Mouse (Mus musculus) right cerebral cortex, postnatal 14 days (tissue): ENCODE results near the gene Hoxd4.

ENCODE experiments used
- DNase-seq: peaks from one replicate; pipeline ENCODE4 v3.0.0; 2022

Gene Hoxd4

DNA sequence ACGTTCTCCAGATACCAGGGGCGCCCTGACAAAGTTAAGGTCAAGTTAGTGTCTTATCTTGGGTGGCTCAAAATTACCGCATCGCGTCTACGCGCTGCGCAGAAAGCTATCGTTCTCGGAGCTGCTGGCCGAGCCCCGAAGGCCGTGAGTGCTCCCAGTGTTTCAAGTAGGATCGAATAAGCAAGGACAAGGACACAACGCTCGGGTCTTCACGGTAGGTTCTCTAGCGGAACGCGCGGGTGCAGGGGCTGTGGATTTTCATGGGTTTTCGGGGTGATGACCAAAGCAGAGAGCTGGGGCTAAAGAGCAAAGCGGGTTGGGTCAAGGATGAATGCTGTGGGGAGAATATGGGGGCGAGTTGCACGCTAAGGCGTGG lies 32.1 kb upstream of the Hoxd4 start:
- DNase-seq = no peak

DNA sequence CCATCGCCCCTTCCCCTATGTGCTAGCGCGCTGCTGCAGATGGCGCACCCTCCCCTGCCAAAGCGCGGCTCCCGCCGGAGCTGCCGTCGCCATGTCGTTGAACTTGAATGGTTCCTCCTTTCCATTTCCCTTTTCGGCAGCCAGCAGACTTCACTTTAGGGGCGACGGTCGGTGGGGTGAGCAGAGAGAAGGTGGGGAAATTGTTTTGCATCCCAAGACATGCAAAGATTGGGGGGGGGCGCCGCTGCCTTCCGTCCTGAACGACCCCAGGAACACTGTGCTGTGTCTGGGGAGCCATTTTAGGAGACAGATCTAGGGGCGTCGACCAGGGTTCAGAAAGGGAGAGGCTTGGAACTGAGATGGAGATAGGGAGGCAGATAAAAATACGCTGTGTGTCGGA lies 31.7 kb upstream of the Hoxd4 start:
- no peak for DNase-seq

DNA sequence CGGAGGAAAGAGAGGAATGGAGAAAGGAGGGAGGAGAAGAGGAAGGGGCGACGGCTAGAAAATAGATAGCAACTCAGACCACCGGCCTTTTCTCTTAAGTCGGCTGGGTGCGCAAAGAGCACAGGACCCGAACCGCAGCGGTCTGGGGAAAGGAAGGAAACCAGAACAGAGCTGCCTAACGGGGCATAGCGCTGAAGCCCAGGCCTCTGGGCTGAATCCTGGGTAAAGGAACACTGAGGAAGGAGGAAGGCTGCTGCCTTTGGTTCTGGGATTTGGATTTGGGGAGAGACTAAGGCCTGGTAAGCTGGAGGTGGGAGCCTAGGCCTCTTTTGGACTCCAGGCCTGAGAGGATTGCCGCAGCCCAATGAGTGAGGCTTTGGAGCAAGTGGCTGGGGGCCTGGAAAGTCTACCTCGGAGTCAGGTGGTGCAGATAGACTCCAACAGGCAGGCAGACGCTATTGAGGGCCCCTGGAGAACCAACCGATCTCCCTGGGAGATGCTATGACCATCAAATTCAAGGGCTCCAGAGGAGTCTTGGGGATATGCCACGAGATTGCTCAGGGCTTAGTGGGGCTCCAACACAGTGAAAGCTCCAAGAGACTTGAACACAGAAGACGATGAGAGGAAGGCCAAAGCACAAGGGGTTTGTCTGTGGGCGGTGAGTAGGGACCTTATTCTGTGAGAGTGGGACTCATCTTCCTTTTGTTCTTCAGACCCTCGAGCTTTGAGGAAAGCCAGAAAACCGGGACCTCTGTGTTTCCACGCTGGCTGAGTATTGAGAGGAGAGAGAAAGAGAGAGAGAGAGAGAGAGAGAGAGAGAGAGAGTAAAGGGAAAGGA lies 30.9 kb upstream of the Hoxd4 start:
- no peak for DNase-seq

DNA sequence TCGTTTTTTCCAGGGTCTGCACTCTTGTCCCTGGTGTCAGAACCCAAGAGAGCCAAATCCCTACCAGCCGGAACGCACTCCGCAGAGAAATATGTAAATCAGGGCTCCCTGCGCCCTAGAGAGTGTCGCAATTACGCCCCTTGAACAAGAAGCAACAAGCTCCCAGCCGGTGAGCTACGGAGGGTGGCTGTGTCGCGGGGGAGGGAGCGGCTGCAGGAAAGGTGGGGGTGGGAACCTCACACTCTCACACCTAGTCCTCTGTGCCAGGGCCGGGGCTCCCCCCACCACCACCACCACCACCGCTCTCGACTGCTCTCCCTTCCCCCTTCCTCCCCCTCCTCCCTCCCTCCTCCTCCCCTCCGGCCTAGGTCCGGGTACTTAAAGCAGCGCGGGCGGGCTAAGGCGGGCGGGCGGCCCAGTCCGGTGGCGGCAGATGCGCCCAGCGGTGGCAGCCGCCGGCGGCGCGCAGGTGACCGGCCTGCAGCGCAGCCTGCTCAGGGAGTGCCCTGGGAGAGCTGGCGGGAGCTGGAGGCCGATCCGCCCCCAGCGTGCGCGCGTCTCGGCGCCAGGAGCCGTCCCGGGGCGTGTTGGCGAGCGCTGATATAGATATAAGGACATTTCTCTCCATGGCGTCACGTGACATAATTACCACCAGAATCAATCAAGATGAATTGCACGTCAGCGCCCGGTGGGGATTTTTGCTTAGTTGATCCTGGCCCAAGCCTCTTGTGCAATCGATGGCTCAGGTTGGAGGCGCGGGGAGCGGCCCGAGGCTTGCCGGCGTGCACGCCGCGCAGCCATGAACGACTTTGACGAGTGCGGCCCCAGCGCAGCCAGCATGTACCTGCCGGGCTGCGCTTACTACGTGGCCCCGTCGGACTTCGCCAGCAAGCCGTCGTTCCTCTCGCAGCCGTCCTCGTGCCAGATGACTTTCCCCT lies 29.9 kb upstream of the Hoxd4 start:
- DNase-seq = no peak

DNA sequence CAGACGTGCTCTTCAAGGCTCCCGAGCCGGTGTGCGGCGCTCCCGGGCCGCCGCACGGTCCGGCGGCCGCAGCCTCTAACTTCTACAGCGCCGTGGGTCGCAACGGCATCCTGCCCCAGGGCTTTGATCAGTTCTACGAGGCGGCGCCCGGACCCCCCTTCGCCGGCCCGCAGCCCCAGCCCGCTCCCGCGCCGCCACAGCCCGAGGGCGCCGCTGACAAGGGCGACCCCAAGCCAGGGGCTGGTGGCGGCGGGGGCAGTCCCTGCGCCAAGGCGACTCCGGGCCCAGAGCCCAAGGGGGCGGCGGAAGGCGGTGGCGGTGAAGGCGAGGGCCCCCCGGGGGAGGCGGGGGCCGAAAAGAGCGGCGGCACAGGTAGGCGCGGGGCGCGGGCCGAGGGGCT lies 28.9 kb upstream of the Hoxd4 start:
- DNase-seq = no peak

DNA sequence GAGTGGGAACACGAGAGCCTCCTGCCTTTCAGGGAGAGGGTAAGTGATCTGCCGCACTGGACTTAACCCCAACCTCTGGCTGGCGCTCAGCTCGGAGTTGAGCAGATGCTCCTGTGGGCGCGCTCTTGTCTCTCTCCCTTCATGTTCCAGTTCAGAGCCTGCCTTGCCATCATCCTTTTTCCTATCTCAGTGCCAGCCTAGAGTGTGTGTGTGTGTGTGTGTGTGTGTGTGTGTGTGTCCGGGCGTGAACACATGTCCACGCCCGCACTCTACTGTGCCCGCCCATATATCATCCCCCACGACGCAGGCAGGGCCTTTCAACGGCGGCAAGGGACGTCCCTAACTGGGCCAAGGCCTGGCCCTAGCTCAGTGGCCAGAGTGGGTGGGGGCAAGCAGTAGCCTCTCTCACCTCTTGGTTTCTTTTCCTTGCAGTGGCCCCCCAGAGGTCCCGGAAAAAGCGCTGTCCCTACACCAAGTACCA lies 28.2 kb upstream of the Hoxd4 start:
- no peak for DNase-seq

DNA sequence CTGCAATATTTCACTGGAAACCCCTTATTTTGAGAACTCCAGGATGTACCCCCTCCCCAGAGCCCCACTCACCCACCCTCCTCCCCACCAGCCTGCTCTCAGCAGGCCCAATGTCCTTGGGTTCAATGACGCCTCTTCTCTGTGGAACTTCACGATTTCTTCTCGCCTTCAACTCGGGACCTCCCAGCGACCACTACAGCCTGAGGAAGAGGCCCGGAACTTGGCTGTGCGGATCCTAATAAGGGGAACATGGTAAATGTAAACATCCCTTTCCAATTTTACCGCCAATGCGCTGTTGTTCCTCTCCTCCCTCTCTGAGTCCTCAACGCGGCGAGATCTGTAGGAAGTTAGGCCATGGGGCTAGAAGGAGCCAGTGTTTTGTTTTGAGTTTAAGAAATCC lies 27.6 kb upstream of the Hoxd4 start:
- no peak for DNase-seq

DNA sequence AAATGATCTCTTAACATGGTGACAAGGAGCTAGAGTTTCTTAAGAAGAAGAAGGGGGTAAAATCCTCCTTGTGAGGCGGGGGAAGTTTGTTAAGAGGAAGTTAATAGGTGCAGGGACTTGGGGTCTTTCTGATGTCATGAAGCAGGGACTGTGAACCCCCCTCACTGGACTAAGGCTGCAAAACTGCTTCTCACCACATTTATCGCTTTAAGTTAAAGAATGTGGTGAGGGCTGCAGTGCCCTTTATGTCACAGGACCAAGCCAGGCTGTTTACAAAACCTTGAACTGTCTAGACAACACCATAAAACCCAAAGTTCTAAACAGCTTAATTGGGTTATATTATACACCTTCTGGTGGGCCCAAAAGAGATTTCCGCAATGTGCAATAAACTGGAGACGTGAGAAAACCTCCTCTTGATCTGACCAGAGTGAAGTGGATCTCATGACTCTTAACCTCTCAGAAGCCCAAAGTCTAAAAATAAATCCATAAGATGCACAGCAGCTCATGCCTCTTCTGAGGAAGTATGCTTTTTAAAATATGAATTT lies 26.6 kb upstream of the Hoxd4 start:
- DNase-seq = no peak

DNA sequence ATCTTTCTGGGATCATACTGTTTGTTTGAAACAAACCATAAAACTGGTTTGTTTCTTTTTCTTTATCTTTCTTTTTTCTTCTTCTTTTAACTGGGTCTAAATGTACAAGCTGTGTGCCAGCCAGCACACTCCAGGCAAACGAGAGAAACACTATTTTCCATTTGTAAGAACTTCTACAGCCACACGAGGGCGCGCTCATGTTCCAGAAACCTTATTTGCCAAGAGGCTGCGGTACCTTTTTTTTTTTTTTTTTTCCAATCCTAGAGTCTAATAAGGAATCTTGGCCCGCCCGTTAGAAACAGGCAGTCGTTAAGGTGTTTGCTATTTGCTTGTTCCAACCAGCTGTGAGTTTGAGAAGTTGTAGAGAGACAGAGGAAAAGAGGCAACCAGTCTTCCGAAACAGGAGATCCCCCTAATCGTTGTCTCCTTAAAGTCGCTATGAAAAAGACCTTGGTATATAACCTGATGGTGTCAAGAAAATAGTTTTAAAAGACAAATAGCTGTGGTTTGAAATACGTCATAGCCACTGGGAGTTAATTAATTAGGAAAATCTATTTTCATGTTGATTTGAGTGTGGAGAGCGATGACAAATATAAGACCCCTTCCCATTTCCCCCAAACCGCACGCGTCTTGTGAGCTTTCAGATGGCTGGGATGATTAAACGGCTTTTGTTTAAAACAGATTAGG lies 25.3 kb upstream of the Hoxd4 start:
- peak; percentile 46 for DNase-seq

DNA sequence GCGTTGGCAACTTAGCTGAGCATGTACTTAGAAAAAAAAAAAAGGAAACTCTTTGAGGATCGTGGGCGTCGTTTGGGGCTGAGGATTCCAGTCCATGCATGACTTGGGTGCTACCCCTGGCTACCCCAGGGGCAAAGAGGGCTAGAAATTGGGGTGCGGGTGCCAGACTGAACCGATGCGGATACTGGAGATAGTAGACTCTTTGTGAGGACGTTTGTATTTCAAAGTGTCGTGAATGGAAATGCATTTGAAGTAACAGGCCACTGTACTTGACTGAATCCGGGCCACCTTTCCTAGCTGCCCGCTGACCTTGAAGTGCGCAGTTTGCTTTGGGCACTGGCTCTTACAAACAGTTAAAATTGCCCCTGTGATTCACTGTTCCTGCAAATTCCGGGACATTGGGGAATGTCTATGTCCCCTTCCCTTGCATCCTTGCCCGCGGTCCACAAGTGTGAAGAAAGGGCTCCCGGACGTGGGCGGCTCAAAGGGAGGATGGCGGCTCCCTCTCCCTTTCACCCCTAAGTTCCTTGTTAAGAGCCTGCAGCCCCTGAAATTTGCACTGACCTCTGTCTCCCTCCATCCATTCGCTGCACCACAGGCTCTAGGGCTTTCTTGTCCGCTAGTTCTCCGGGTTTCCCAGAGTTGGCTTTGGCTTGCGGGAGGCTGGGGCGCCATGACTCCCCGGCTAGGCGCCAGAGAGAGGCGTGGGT lies 24.6 kb upstream of the Hoxd4 start:
- no peak for DNase-seq

DNA sequence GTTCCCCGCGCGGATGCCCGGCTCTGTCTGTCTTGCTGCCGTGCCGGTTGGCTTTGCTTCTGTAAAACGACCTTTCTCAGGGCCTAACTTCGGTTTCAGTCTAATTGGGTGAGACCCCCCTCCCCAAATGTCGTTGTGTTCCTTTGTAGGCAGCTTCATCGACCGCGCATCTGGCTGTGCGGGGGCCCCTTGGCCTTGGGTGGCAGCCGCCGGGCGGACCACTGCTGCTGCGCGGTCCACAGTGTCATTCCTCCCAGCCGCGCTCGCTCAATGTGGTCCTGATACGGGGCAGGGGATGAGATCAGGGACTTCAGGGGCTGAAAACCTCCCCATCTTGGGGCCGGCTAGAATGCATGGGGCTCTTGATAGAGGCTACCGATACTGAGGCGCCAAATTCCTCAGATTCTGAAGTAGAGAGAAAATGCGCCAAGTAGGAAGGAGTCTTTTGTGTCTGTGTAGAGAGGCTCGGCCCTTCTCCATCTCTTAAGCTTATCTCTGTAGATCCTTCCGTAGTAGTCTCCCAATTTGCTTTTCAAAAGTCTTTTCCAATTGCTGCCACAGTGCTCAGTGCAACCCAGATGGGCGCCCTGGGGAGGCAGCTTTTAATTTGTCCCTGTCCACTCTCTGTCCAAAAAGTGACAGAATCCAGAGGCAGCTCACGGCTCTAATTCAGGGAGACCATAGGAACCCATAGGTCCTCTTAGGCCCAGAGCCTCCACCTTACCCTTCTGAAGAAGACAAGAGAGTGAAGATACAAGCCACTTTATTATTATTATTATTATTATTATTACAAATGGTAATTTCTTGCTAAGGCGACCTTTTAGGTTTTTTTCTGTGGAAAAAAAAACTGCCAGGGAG lies 23.8 kb upstream of the Hoxd4 start:
- no peak for DNase-seq

DNA sequence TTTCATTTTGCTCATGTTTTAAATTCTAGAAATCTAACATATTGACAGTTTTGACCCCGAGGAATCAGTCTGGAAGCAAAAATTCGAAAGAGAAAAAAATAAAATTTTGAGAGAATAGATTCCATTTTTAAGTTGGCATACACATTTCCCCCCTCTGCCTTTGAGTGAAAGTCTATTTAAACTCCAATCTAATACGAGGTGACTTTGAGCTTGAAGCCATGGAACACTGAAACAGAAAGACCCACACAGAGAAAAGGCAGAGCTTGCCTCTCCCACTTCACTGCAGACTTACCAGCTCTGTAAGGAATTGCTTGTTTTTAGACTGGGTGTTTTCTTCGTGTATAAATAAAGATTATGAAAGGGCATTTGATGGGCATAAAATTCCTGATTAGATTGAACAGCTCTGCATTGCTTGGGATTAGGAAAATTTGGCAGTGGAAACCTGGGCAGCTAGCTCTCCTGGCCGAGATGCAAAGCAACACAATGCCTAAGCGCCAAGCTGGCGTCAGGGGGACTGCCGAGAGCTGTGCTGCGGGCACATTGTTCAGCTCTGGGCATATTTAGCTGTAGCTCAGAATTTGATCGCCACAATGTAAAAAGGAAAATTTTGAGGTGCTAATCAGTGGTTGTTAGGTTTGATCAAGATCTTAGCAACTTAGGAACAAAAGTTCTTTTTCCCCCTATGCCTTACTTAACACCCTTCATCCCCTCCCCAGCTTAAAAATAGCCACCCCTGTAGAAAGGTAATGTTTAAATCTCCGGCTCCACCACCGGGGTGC lies 22.7 kb upstream of the Hoxd4 start:
- DNase-seq = no peak

DNA sequence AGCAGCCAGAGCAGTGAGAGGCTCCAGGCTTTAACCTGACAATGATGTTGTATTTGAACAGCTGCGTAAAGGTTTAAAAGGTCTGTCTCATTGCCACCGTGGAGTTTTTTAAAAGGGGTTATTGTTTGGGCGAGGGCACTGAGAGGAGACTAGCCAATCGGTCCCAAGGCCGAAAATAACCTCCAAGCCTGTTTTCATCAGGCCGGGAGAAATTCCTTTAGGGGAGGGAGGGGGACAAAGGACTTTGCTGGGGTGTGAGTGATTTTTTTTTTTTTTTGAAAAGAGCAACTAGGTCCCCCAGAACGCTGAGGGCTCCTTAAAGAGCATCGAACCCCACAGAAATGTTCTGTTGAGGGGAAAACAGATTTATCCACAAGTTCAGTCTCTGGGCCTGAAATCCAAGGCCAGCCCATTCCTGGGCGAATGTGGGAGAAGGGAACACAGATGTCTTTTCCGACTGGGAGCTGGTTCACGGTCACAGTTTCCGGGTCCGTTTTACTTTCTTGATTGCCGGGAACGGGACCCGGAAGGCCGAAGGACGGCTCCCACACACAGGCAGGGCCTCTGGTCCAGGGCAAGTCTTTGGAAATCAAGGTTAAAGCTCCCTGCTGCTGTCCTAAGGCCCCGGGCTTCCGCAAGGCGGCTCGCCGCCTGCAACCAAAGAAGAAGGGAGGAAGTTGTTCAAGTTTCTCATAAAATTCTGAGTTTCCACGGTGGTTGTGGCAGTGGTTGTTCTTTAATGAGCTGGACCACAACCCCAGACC lies 22.0 kb upstream of the Hoxd4 start:
- no peak for DNase-seq

DNA sequence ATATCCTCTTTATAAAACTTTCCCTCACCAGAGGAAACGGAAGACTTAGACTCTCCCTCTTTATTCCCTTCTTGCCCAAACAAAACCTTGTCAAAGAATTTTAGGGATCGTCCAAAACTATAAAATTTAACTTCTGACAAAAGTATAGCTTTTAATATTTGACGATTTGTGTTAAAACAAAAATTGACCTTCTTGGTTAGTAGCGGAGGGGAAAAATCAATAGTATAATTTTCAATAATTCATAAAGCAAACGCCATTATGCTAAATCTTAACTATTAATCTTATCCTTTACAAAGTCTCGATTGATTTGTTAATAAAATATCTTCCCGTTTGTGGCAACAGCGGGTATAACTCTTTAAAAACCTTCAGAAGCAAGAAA lies 21.4 kb upstream of the Hoxd4 start:
- no peak for DNase-seq

DNA sequence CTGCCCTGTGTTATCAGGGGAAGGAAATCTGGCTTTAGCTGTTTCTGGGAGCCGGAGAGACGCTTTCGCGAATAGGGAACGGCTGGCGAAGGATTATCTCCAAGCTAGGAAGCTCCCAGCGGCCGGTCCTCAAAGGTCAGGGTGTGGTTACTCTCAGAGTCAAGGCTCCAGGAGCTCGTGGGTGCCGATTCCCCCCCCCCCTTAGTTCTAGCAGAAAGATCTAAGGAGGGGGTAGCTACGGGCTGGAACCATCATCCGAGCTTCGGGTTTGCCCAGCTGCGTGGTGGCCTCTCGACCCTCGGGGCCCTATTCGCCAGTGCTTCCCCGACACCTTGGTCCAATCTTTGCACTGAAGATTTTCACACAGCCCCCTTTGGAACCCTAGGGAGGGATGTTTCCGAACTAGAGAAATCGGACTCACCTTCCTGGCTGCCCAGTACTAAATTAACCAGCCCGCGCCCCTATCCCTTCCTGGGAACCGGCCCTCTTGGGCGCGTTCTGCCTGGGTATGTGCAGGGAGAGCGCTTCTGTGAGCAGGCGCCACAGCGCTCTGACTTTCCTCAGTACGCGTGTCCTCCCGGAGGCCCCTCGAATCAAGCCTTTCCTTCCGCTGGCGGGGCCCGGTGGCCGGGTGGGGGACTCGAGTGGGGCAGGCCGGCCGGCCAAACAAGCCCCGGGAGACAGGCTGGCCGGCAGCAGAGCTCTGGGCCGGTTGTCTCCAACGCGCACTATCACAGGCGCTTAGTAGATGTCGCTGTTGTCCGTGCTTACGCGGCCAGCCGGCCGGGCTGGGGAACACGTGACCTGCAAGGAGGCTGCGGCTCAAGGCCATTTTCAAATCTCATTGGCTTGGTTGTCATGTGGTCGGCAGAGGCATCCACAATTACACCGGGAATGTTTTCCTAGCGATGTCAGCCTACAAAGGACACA lies 20.4 kb upstream of the Hoxd4 start, which contains the start of gene Hoxd10:
Hoxd10 (plus strand) TSS at position 903 of the 930 bp plus-strand sequence.
- no peak for DNase-seq

DNA sequence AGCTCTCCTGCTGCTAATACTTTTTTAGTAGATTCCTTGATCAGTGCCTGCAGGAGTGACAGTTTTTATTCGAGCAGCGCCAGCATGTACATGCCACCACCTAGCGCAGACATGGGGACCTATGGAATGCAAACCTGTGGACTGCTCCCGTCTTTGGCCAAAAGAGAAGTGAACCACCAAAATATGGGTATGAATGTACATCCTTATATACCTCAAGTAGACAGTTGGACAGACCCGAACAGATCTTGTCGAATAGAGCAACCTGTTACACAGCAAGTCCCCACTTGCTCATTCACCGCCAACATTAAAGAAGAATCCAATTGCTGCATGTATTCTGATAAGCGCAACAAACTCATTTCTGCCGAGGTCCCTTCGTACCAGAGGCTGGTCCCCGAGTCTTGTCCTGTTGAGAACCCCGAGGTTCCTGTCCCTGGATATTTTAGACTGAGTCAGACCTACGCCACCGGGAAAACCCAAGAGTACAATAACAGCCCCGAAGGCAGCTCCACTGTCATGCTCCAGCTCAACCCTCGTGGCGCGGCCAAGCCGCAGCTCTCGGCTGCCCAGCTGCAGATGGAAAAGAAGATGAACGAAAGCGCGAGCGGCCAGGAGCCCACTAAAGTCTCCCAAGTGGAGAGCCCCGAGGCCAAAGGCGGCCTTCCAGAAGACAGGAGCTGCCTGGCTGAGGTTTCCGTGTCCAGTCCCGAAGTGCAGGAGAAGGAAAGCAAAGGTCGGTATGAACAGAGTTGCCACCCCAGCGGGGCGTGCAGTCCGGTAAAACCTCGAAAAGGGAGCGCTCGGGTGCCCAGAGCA lies 19.5 kb upstream of the Hoxd4 start:
- DNase-seq = no peak

DNA sequence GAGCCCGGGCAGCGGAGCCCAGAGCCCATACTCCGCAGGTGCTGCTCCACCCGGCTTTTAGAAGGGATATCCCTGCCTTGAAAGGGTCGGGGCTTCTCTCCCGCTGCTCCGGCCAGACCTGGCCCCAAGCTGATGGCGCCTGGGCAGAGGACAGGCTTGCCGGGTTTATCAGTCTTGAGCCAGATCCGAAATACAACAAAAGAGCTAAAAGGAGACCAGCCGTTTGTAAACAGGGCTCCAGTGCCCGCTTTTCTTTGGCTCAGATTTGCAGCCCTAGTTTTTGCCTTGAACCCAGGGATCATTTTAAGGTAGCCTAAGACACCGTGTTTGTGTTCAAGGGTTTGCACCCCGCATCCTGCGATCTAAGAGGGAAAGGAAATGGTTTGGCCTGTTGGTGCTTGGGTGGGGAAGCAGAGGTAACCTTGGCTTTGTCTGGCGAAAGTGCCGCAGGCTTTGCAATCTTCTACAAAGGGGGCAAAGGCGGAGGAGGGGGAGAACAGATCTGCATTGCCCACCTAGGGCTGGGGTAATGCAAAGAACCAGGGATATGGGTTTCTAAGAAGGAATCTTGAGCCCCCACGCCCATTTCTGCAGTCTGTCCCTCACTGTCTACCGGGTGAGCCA lies 18.8 kb upstream of the Hoxd4 start:
- no peak for DNase-seq
